Mouse (Mus musculus) liver, embryonic 14.5 days (tissue): ENCODE measurements around the gene Fem1b. TPM values are rescaled to one million over a fixed set of nuclear protein-coding genes. Genes with fewer than 3 reads are reported as not detected.

Source experiments
- ATAC-seq: fragments of 200-750 bp; cut with Nextera tagmentation; 2 replicates; pipeline ENCODE4 v1.8.0; 2017; ENCODE audit warnings: moderate number of reproducible peaks, mild to moderate bottlenecking, moderate library complexity; ENCODE audit not compliant: insufficient read depth
- DNase-seq, 3 experiments: peaks; one replicate each; pipeline ENCODE4 v3.0.0-alpha.2; 2012 to 2013; ENCODE audit warnings: low read depth in 3 of 3, low spot score in 3 of 3
- H3K27ac ChIP-seq: fragments of 300-500 bp; sonication (generic); 2 replicates; pipeline ENCODE4 v1.5.1; 2014; ENCODE audit warnings: moderate library complexity, mild to moderate bottlenecking, control low read depth, inconsistent platforms
- H3K27me3 ChIP-seq: fragments of 300-500 bp; sonication (generic); 2 replicates; pipeline ENCODE4 v1.6.1; 2014; ENCODE audit warnings: mild to moderate bottlenecking, low read length, moderate library complexity; ENCODE audit not compliant: control insufficient read depth, insufficient read depth
- H3K36me3 ChIP-seq: fragments of 300-500 bp; sonication (generic); replicated peaks from 2 replicates; pipeline ENCODE4 v1.6.1; 2014; ENCODE audit warnings: low read depth; ENCODE audit not compliant: control insufficient read depth, insufficient read depth
- H3K4me1 ChIP-seq, 2 experiments: fragments of 200-500 bp in 1 of 2; fragments of 300-500 bp in 1 of 2; sonication (generic) in 1 of 2; replicated peaks; 2 replicates each; pipeline ENCODE4 v1.6.1; 2012 to 2014; ENCODE audit warnings: antibody characterized with exemption in 1 of 2, inconsistent platforms in 1 of 2, low read length in 1 of 2; ENCODE audit not compliant: control insufficient read depth in 2 of 2, insufficient read depth in 2 of 2
- H3K4me2 ChIP-seq: fragments of 300-500 bp; sonication (generic); 2 replicates; pipeline ENCODE4 v1.6.1; 2014; ENCODE audit warnings: low read depth, mild to moderate bottlenecking, control low read depth, moderate library complexity
- H3K4me3 ChIP-seq, 2 experiments: fragments of 200-500 bp in 1 of 2; fragments of 300-500 bp in 1 of 2; sonication (generic) in 1 of 2; 2 replicates each; pipeline ENCODE4 v1.5.1; 2012 to 2014; ENCODE audit warnings: low read depth in 2 of 2, low read length in 2 of 2, mild to moderate bottlenecking in 2 of 2, control low read depth in 1 of 2, inconsistent platforms in 1 of 2, moderate library complexity in 1 of 2; ENCODE audit not compliant: insufficient read depth in 1 of 2
- H3K9ac ChIP-seq: fragments of 300-500 bp; sonication (generic); replicated peaks from 2 replicates; pipeline ENCODE4 v1.6.1; 2014; ENCODE audit warnings: mild to moderate bottlenecking, control low read depth, moderate library complexity
- H3K9me3 ChIP-seq: fragments of 300-500 bp; sonication (generic); 2 replicates; pipeline ENCODE4 v1.6.1; 2016; ENCODE audit warnings: low read length, mixed read lengths; ENCODE audit not compliant: control insufficient read depth
- CTCF ChIP-seq: IDR thresholded peaks from 2 replicates; pipeline ENCODE4 v1.5.1; 2016; ENCODE audit warnings: antibody characterized with exemption, low read depth, control low read depth
- EP300 ChIP-seq: IDR thresholded peaks from 2 replicates; pipeline ENCODE4 v1.6.1; 2016; ENCODE audit warnings: antibody characterized with exemption, low read depth
- WGBS: fragments of 180-500 bp; shearing (Covaris S2); extraction: QIAGEN DNeasy Blood & Tissue Kit; methylation state at CpG from one replicate; pipeline ENCODE4 v1.1.7; 2014; ENCODE audit not compliant: insufficient replicate concordance; 5-methylcytosine and 5-hydroxymethylcytosine counted together
- polyA plus RNA-seq, 2 experiments: library from polyadenylated mRNA; depleted of rRNA in 1 of 2; stranded (reverse) in 1 of 2; unstranded in 1 of 2; fragments of >200 nt; fragmentation: Nextera tagmentation in 1 of 2; extraction: Ambion mirVana in 1 of 2; gene quantifications; 2 replicates each; pipeline versions ENCODE4 v1.2.1 to v1.2.3; 2012 to 2014

Fem1b gene
- polyA plus RNA-seq, 2 experiments = 8.2 to 12.5 TPM

DNA sequence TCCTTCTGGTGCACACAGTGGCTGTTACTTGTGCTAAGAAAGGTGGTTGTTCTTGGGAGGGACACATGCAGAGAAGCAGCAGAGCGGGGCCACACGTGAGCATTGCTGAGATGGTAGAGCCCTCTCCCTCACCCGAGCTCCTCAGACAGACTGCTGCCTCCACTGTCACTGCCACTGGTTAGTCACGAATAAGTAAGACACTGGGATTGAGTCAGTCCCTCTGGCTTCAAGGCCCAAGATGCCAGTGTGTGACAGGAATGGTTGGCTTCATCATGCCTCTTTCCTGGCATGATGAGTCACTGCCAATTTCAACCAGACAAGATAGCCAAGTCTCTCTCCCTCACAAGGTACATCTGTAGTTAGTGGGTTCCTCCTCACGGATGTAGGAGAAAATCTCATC, 25.0 kb downstream of the Fem1b start:
- H3K36me3 ChIP-seq = no peaks in the 10 kb centered on the region
- H3K9ac ChIP-seq = no peak overlapping the region
- H3K9me3 ChIP-seq = no peaks in the 10 kb centered on the region
- no peak for TF ChIP-seq CTCF
- no peak for TF ChIP-seq EP300
- H3K4me1 ChIP-seq = peaks cover 0 to 2% of the 10 kb centered on the region in 2 experiments; a peak in 1 of 4 replicates
- no peak overlapping the region for H3K4me2 ChIP-seq
- no peak overlapping the region for H3K27ac ChIP-seq
- H3K4me3 ChIP-seq = no peak overlapping the region
- DNase-seq (no peak), ATAC-seq (no peak)
- WGBS = 71% methylated on average over 5 of the region's 5 CpGs
- H3K27me3 ChIP-seq = no peaks in the 10 kb centered on the region

DNA sequence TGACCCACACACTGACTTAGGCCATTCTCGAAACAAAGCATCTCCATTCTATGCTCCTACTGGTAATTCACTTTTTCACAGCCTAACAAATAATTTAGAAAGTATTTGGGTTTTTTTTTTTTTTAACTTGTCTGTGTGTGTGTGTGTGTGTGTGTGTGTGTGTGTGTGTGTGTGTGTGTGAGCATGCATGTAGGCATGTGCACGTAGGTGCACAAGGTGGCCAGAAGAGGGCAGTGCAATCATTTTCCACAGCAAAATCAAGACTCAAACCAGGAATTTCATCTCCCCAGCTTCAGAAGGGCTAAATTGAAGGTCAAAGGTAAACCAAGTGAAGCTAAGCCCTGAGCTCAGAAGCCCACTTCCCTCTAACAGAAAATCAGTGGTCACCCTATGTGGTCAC, 27.5 kb downstream of the Fem1b start:
- H3K4me2 ChIP-seq = no peak overlapping the region
- H3K36me3 ChIP-seq = no peaks in the 10 kb centered on the region
- H3K27me3 ChIP-seq = no peaks in the 10 kb centered on the region
- H3K27ac ChIP-seq = no peak overlapping the region
- DNase-seq = no peak
- 74% methylated on average over 2 of the region's 2 CpGs for WGBS
- no peaks in the 10 kb centered on the region for H3K9me3 ChIP-seq
- ATAC-seq = no peak
- H3K4me3 ChIP-seq = no peak overlapping the region
- no peak overlapping the region for H3K9ac ChIP-seq
- peaks cover 0 to 2% of the 10 kb centered on the region in 2 experiments; a peak in 1 of 4 replicates for H3K4me1 ChIP-seq
- TF ChIP-seq CTCF (peak; percentile 46), EP300 (no peak)

DNA sequence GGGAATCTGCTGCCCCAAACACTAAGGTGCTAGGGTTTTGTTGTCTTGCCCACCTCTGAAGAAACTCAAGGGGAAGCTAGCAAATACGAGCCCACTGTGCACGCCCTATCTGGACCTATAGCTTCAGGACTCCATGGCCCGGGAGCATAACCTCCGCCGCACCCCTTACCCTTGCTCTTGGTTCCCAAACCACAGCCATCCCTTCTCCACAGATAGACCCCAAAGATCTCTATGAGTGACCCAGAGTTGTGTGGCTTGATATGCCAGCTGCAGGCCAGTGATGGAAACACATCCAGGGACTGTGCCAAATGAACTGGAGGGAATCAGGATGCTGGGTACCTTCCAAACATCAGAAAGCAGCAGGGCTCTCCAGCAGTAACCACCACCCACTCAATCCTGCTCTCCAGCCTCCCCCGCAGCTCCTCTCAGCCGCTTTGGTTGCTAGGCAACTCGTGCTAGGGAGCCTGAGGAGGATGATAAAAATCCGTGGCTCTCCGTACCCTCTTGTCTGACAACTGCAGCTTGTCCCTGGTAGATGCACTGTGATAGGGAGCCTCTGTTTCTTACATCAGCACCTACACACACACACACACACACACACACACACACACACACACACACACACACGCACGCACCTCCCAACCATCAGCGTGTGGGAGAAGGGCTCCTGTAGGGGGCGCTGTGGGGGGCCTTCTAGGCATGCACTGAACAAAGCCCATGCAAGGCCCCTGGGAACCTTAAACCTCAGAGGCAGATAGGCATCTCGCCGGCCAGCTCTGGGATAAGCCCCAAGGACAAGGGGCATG, 28.6 kb downstream of the Fem1b start:
- WGBS = 42% methylated on average over 14 of the region's 16 CpGs
- TF ChIP-seq CTCF (peak; percentile 63), EP300 (no peak)
- Histone ChIP-seq H3K4me2 (no peak overlapping the region), H3K27me3 (no peaks in the 10 kb centered on the region), H3K9me3 (no peaks in the 10 kb centered on the region), H3K36me3 (no peaks in the 10 kb centered on the region), H3K4me1 (peaks cover 0 to 2% of the 10 kb centered on the region in 2 experiments; a peak in 1 of 4 replicates), H3K9ac (no peak overlapping the region), H3K27ac (no peak overlapping the region), H3K4me3 (no peak overlapping the region)
- ATAC-seq (peak; percentile 51; the same call in 1 of the 2 replicates), DNase-seq (peak in 2 of 3 experiments; percentile 14 to 29)

DNA sequence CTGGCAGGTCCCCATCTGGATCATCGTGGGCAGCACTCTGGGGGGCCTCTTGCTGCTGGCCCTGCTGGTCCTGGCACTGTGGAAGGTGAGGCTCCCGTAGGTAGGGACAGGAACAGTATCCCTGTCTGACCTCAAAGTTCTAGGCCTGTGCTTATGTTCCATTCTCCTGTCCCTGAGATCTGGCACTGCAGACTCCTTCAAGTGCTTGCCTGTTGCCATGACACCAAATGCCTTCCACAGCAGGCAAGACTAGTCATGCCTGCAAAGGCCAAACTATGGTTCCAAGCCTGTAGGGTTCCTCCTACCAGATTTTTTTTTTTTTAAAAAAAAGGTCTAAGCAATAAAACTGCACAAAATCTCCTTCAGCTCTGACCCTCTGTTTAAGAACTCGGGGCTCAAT, 29.8 kb downstream of the Fem1b start:
- Histone ChIP-seq H3K9ac (no peak overlapping the region), H3K4me1 (peaks cover 0 to 2% of the 10 kb centered on the region in 2 experiments; a peak in 1 of 4 replicates), H3K27me3 (no peaks in the 10 kb centered on the region), H3K4me3 (no peak overlapping the region), H3K27ac (no peak overlapping the region), H3K36me3 (no peaks in the 10 kb centered on the region), H3K9me3 (no peaks in the 10 kb centered on the region), H3K4me2 (no peak overlapping the region)
- no peak for TF ChIP-seq EP300
- TF ChIP-seq CTCF = no peak
- WGBS = 62% methylated on average over 3 of the region's 3 CpGs
- ATAC-seq (no peak), DNase-seq (no peak)

DNA sequence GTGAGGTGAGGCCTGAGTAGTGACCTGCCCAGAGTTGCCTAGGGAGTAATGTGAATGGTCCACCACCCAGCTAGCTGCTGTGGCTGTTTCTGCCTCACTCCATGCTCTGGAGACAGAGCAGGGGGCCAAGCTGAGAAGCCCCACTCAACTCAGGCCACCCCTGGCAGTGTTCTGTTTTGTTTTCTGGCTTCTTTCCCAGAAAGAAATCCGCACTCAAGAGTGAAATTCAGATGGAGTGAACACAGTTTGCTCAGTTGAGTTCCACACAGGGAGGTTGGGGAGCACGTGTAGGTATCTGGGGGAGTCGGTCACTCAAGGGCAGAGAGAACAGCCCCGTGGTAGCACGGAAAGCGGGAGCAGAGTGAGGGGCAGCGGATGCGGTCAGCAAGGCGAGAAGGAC, 33.0 kb downstream of the Fem1b start:
- Histone ChIP-seq H3K27me3 (no peaks in the 10 kb centered on the region), H3K9ac (no peak overlapping the region), H3K4me3 (no peak overlapping the region), H3K27ac (no peak overlapping the region), H3K4me1 (peaks cover 0 to 2% of the 10 kb centered on the region in 2 experiments; a peak in 1 of 4 replicates), H3K9me3 (no peaks in the 10 kb centered on the region), H3K4me2 (no peak overlapping the region), H3K36me3 (no peaks in the 10 kb centered on the region)
- WGBS = 66% methylated on average over 9 of the region's 9 CpGs
- DNase-seq = no peak
- TF ChIP-seq EP300 (no peak), CTCF (no peak)
- ATAC-seq = no peak
